In genomic region chr2:69414539-69414938, GRCm38 (mm10) we compare ENCODE assay signal across 18 mouse cellular contexts. TPM values are rescaled to one million over a fixed set of nuclear protein-coding genes. Genes with fewer than 3 reads are reported as not detected.
A peak's percentile ranks its signal among the peaks of the same experiment; 100 is the strongest.
DNase-seq lines count a peak whose midpoint lies in the region; ATAC-seq and TF ChIP-seq lines count a peak whose summit lies in the region.
"Had no signal": no experiment of that assay in that cellular context is flagged by ENCODE, and none has a peak within 500 bp of the region (broad histone marks: within the 10 kb centered on the region; RNA-seq: fewer than 3 reads in every experiment).

No protein-coding gene starts in this region.

- H3K4me2 ChIP-seq in midbrain, embryonic 11.5 days = no peak overlapping the region
- no peak overlapping the region for H3K4me2 ChIP-seq in myocyte (ENCODE audit: low read depth)
- H3K4me2 ChIP-seq: embryonic facial prominence, embryonic 13.5 days; forebrain, embryonic 12.5 days; heart, embryonic 12.5 days; hindbrain, embryonic 15.5 days had no signal

- 95% methylated on average over 10 of the region's 10 CpGs for WGBS in midbrain, embryonic 11.5 days
- WGBS in midbrain, embryonic 10.5 days = 93% methylated on average over 10 of the region's 10 CpGs

- peaks cover 19% of the 10 kb centered on the region for H3K4me1 ChIP-seq in midbrain, embryonic 11.5 days (ENCODE audit: control insufficient read depth, insufficient read depth, low read length)
- H3K4me1 ChIP-seq in midbrain, embryonic 10.5 days = peaks cover 28% of the 10 kb centered on the region

- no peak for ATAC-seq in midbrain, embryonic 11.5 days (ENCODE audit: low FRiP score)
- ATAC-seq in granulocyte monocyte progenitor cell, adult 5-6 weeks (replicated peaks; ENCODE audit: poor library complexity, severe bottlenecking) = peak; percentile 81
- ATAC-seq: forebrain, embryonic 16.5 days had no signal

- peak; percentile 26 for DNase-seq in midbrain, embryonic 11.5 days (ENCODE audit: low spot score, missing footprints)
- DNase-seq in midbrain, embryonic 10.5 days (ENCODE audit: low spot score) = no peak
- no peak for DNase-seq in neural tube, embryonic 10.5 days (ENCODE audit: extremely low spot score, low spot score)
- DNase-seq in left cerebral cortex, adult 18-20 months (ENCODE audit: low spot score in 2 of 2) = no peak
- DNase-seq: adrenal gland, postnatal 10 days; cerebellum, adult 11-12 months; cerebellum, adult 9-10 months; cerebellum, postnatal 25 days; gastrocnemius, postnatal 10 days had no signal

- H3K79me2 ChIP-seq in myocyte (ENCODE audit: control insufficient read depth, insufficient read depth) = no peaks in the 10 kb centered on the region

- no peaks in the 10 kb centered on the region for H3K9me3 ChIP-seq in midbrain, embryonic 11.5 days (ENCODE audit: control insufficient read depth, low read length)
- H3K9me3 ChIP-seq in midbrain, embryonic 10.5 days (replicated peaks) = no peaks in the 10 kb centered on the region
- H3K9me3 ChIP-seq: embryonic facial prominence, embryonic 13.5 days; forebrain, embryonic 12.5 days; heart, embryonic 12.5 days; hindbrain, embryonic 15.5 days had no signal

- H3K9ac ChIP-seq in midbrain, embryonic 11.5 days (ENCODE audit: low read length) = no peak overlapping the region
- H3K9ac ChIP-seq: embryonic facial prominence, embryonic 13.5 days; forebrain, embryonic 12.5 days; heart, embryonic 12.5 days; hindbrain, embryonic 15.5 days had no signal

- H3K36me3 ChIP-seq in midbrain, embryonic 11.5 days (ENCODE audit: control insufficient read depth, insufficient read depth, low read length) = no peaks in the 10 kb centered on the region
- H3K36me3 ChIP-seq in midbrain, embryonic 10.5 days = no peaks in the 10 kb centered on the region
- H3K36me3 ChIP-seq in myocyte (ENCODE audit: control insufficient read depth, insufficient read depth) = no peaks in the 10 kb centered on the region
- H3K36me3 ChIP-seq: embryonic facial prominence, embryonic 13.5 days; forebrain, embryonic 12.5 days; heart, embryonic 12.5 days; hindbrain, embryonic 15.5 days had no signal

- TF ChIP-seq POLR2A in myocyte (IDR thresholded peaks at IDR 0.05; ENCODE audit: insufficient read length, low read depth) = no peak

- peaks cover 7% of the 10 kb centered on the region; the same call in 1 of the 2 replicates for H3K27me3 ChIP-seq in midbrain, embryonic 11.5 days (ENCODE audit: control insufficient read depth, insufficient read depth, low read length)
- H3K27me3 ChIP-seq in midbrain, embryonic 10.5 days (ENCODE audit: low read depth, poor library complexity, severe bottlenecking) = peaks cover 49% of the 10 kb centered on the region
- H3K27me3 ChIP-seq in myocyte (ENCODE audit: control insufficient read depth, insufficient read depth, insufficient read length) = no peaks in the 10 kb centered on the region
- H3K27me3 ChIP-seq: embryonic facial prominence, embryonic 13.5 days; heart, embryonic 12.5 days; hindbrain, embryonic 15.5 days had no signal

- H3K4me3 ChIP-seq in midbrain, embryonic 11.5 days (ENCODE audit: low read depth, low read length) = no peak overlapping the region
- no peak overlapping the region for H3K4me3 ChIP-seq in midbrain, embryonic 10.5 days
- H3K4me3 ChIP-seq in myocyte = no peak overlapping the region
- H3K4me3 ChIP-seq: embryonic facial prominence, embryonic 13.5 days; forebrain, embryonic 12.5 days; heart, embryonic 12.5 days; hindbrain, embryonic 15.5 days had no signal

- H3ac ChIP-seq in myocyte (ENCODE audit: control insufficient read depth, insufficient read length) = no peak overlapping the region

- no peak overlapping the region for H3K27ac ChIP-seq in midbrain, embryonic 11.5 days (ENCODE audit: low read depth, low read length)
- H3K27ac ChIP-seq in midbrain, embryonic 10.5 days (replicated peaks) = no peak overlapping the region
- H3K27ac ChIP-seq: embryonic facial prominence, embryonic 13.5 days; forebrain, embryonic 12.5 days; hindbrain, embryonic 15.5 days had no signal

TF ChIP-seq in myocyte, 11 proteins besides CTCF, POLR2A, EP300 and RAD21:
- TF ChIP-seq MYOD1 (IDR thresholded peaks at IDR 0.05; ENCODE audit: control insufficient read depth in 1 of 3, insufficient read length in 2 of 3, low read depth in 2 of 3) (peak in 2 of 3 experiments; percentile 12 to 61), TCF12 (IDR thresholded peaks at IDR 0.05; ENCODE audit: insufficient read depth, poor library complexity, severe bottlenecking) (no peak), MYOG (IDR thresholded peaks at IDR 0.05; ENCODE audit: control insufficient read depth in 1 of 3, insufficient read depth in 1 of 3, insufficient read length in 2 of 3, low read depth in 2 of 3) (peak in 1 of 3 experiments; percentile 34)

RNA-seq across cellular contexts. Expression of gene Dhrs9, which starts 34.3 kb away (rescaled TPM):
- not detected in 2 replicates for polyA plus RNA-seq in midbrain, embryonic 11.5 days (2014; fragmentation: Nextera tagmentation; extraction: Ambion mirVana)
- polyA plus RNA-seq in midbrain, embryonic 10.5 days (2016; fragmentation: Nextera tagmentation; extraction: Ambion mirVana) = not detected in 2 replicates
- total RNA-seq in granulocyte monocyte progenitor cell, adult 5-6 weeks (2014; fragmentation: Nextera tagmentation) = 0.09 TPM in 1 of 2 replicates, not detected in the other
- 0.73 and 0.82 TPM in 2 replicates for total RNA-seq in granulocyte monocyte progenitor cell, adult 5-6 weeks (2017)
- 3.3 TPM for polyA plus RNA-seq in myocyte (2012; fragmentation: generic; extraction: Trizol)
- total RNA-seq in left cerebral cortex, adult 18-20 months (2021) = under 1 TPM; 0.12 to 0.21 TPM
- total RNA-seq: MEL had no signal
- polyA plus RNA-seq: embryonic facial prominence, embryonic 13.5 days; forebrain, embryonic 12.5 days; forebrain, embryonic 16.5 days; hindbrain, embryonic 11.5 days; hindbrain, embryonic 15.5 days had no signal
